Mouse (Mus musculus) activated CD4-positive, CD25-positive, alpha-beta regulatory T cell (primary cell): ENCODE measurements around the gene Cd109. TPM values are rescaled to one million over a fixed set of nuclear protein-coding genes. Genes with fewer than 3 reads are reported as not detected.

Experiments used
- polyA plus RNA-seq, 2 experiments: library from polyadenylated mRNA; unstranded; fragments of 100-300 nt; shearing (Covaris generic); gene quantifications; one replicate each; pipeline ENCODE4 v1.2.1; 2017

Cd109 gene
- under 1 TPM; 0.31 to 0.44 TPM for polyA plus RNA-seq

DNA sequence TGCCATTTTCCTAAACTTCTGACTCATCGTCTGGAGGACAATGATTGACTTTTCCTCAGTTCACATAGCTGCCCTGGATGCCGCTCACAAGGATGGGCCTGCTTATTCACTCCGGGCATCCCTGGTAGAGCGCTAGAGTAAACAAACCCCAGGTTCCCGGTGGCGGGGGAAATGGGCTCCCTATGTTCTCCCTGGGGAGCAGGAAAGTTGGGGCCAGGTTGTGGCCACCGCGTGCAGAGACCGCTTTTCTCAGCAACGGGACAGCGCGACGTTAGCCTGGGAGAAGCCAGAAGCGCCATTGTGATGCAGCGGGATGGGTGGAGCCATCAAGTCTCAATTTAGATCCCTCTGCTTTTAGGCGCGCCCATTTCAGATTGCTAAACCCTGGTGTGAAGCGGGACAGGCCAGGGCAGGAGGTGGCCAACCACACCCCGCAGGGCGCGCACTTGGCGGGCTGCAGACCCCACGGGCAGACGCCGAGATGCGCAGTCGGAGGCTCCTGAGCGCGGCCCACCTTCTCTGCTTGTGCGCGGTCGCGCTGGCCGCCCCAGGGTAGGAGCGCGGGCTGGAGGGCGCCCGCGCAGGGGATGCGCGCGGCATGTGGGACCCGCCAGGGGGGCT, at the start of gene Cd109:
Cd109 (plus strand) TSS at position 146 of the 621 bp plus-strand sequence.

GRCm38 (mm10) chr9:78587914-78588313, 27.4 kb upstream of the Cd109 start, which contains the start of gene Slc17a5:
Slc17a5 (minus strand) TSS chr9:78588041.

Other genes starting within 250 kb of the Cd109 start
- under 1 TPM in 1 of 2 experiments, not detected in 1; 0.39 TPM for gene Dppa5a, start 247.4 kb upstream of the Cd109 start, polyA plus RNA-seq
- under 1 TPM in 1 of 2 experiments, not detected in 1; 0.23 TPM for gene Ooep, start 236.8 kb upstream of the Cd109 start, polyA plus RNA-seq
- gene Ddx43, start 219.8 kb upstream of the Cd109 start, polyA plus RNA-seq: 1 to 10 TPM; 5.6 to 8.2 TPM
- gene Cgas, start 172.3 kb upstream of the Cd109 start, polyA plus RNA-seq: 1 to 10 TPM; 2.5 to 5.2 TPM
- 10 to 100 TPM; 21.8 to 38.0 TPM for gene Mto1, start 167.3 kb upstream of the Cd109 start, polyA plus RNA-seq
- 1 to 10 TPM in 1 of 2 experiments, under 1 TPM in 1; 0.69 to 1.7 TPM for gene Gm17324, start 166.8 kb upstream of the Cd109 start, polyA plus RNA-seq
- gene Eef1a1, start 126.4 kb upstream of the Cd109 start, polyA plus RNA-seq: 1,000 to 10,000 TPM; 3,735 to 5,668 TPM
- 10 to 100 TPM; 11.8 to 23.7 TPM for gene Slc17a5, start 27.5 kb upstream of the Cd109 start, polyA plus RNA-seq